Mouse (Mus musculus) ES-Bruce4 (cell line): ENCODE data around the gene Dync1h1. TPM values are rescaled to one million over a fixed set of nuclear protein-coding genes. Genes with fewer than 3 reads are reported as not detected.

Experiments
- H3K27ac ChIP-seq: 2 replicates; pipeline ENCODE4 v1.5.1; 2012; ENCODE audit warnings: low read length, inconsistent platforms; ENCODE audit not compliant: insufficient read depth
- H3K27me3 ChIP-seq: 2 replicates; pipeline ENCODE4 v1.6.1; 2012; ENCODE audit warnings: mild to moderate bottlenecking, low read length, inconsistent platforms; ENCODE audit not compliant: control insufficient read depth, poor library complexity, insufficient read depth, severe bottlenecking
- H3K36me3 ChIP-seq: 2 replicates; pipeline ENCODE4 v1.6.1; 2012; ENCODE audit warnings: inconsistent platforms, mild to moderate bottlenecking, low read length, moderate library complexity; ENCODE audit not compliant: control insufficient read depth, poor library complexity, insufficient read depth, severe bottlenecking
- H3K4me1 ChIP-seq: one replicate; pipeline ENCODE4 v1.8.1; 2011; ENCODE audit warnings: low read length; ENCODE audit not compliant: control insufficient read depth, insufficient read depth
- H3K4me3 ChIP-seq: 2 replicates; pipeline ENCODE4 v1.5.1; 2011; ENCODE audit warnings: low read depth, mild to moderate bottlenecking, low read length
- H3K9ac ChIP-seq: 2 replicates; pipeline ENCODE4 v1.6.1; 2012; ENCODE audit warnings: low read depth, mild to moderate bottlenecking, inconsistent platforms; ENCODE audit not compliant: poor library complexity, severe bottlenecking
- H3K9me3 ChIP-seq: replicated peaks from 2 replicates; pipeline ENCODE4 v1.6.1; 2012; ENCODE audit warnings: mild to moderate bottlenecking, low read length, inconsistent platforms; ENCODE audit not compliant: control insufficient read depth, poor library complexity, insufficient read depth, severe bottlenecking
- CTCF ChIP-seq: IDR thresholded peaks from one replicate; pipeline ENCODE4 v1.8.1; 2011; ENCODE audit warnings: low read depth, low read length
- EP300 ChIP-seq: IDR thresholded peaks from 2 replicates; pipeline ENCODE4 v1.6.1; 2011; ENCODE audit warnings: low read depth, low read length; ENCODE audit not compliant: insufficient read depth
- POLR2A ChIP-seq: IDR thresholded peaks from one replicate; pipeline ENCODE4 v1.8.1; 2011; ENCODE audit warnings: low read length; ENCODE audit not compliant: insufficient read depth
- polyA plus RNA-seq: library from polyadenylated mRNA; stranded (reverse); fragments of >200 nt; gene quantifications from 2 replicates; pipeline ENCODE4 v1.2.4, GENCODE M21; 2011; ENCODE audit warnings: low read depth; ENCODE audit not compliant: missing spikeins, insufficient read depth, insufficient read length

Gene Dync1h1
- polyA plus RNA-seq, 1 experiment: 145 TPM

- H3K4me3 ChIP-seq: no peak overlapping the region
- no peaks in the 10 kb centered on the region for H3K4me1 ChIP-seq
- no peak overlapping the region for H3K9ac ChIP-seq
- H3K9me3 ChIP-seq: no peaks in the 10 kb centered on the region
- H3K36me3 ChIP-seq: no peaks in the 10 kb centered on the region
- TF ChIP-seq POLR2A (no peak), EP300 (no peak), CTCF (peak; percentile 81)
- H3K27ac ChIP-seq: no peak overlapping the region
- H3K27me3 ChIP-seq: no peaks in the 10 kb centered on the region
Observed at GRCm38 (mm10) chr12:110598527-110598926, 2.7 kb upstream of the Dync1h1 start.

- no peaks in the 10 kb centered on the region for H3K9me3 ChIP-seq
- TF ChIP-seq POLR2A: no peak
- no peak for TF ChIP-seq CTCF
- TF ChIP-seq EP300: no peak
- no peak overlapping the region for H3K27ac ChIP-seq
- no peak overlapping the region for H3K4me3 ChIP-seq
- no peaks in the 10 kb centered on the region for H3K4me1 ChIP-seq
- H3K36me3 ChIP-seq: no peaks in the 10 kb centered on the region
- no peaks in the 10 kb centered on the region for H3K27me3 ChIP-seq
- H3K9ac ChIP-seq: no peak overlapping the region
Observed at GRCm38 (mm10) chr12:110599791-110600190, 1.5 kb upstream of the Dync1h1 start.

DNA sequence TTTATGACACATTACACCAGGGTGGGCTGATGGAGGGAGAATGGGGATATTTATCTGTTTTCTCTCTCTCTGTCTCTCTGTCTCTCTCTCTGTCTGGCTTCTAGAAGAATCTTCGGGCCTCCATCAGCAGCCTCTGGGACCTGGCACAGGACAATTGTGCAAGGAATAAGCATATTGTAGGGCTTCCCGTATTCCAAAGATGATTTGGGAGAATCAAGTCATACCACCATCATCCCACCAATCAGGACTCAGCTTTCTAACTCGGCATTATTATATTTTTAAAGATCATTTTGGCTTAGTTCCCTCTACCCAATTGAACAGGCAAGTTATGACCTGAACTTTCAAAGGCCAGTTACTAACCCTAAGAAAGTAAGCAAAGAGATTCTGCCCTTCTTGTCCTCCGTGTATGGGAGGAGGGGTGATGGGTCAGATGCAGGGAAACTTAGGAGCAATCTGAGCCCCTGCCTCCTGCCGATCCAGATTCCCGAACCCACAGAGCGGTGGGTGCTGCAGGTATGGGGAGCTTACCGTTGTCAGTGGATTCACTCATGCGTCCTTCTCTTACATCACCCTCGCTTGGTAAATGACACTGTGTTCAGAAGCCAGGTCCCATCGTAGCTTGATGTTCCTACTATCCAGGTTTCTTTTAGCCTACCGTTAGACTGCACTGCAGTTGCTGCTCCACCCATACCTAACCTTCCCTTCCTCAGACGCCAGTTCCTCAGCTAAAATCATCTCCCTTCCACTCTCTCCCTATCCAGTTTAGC, 844 bp upstream of the Dync1h1 start:
- Histone ChIP-seq H3K27me3 (no peaks in the 10 kb centered on the region), H3K9ac (no peak overlapping the region), H3K4me1 (no peaks in the 10 kb centered on the region), H3K9me3 (no peaks in the 10 kb centered on the region), H3K36me3 (no peaks in the 10 kb centered on the region), H3K4me3 (no peak overlapping the region; the same call in 1 of the 2 replicates), H3K27ac (no peak overlapping the region)
- TF ChIP-seq POLR2A (no peak), CTCF (no peak)

DNA sequence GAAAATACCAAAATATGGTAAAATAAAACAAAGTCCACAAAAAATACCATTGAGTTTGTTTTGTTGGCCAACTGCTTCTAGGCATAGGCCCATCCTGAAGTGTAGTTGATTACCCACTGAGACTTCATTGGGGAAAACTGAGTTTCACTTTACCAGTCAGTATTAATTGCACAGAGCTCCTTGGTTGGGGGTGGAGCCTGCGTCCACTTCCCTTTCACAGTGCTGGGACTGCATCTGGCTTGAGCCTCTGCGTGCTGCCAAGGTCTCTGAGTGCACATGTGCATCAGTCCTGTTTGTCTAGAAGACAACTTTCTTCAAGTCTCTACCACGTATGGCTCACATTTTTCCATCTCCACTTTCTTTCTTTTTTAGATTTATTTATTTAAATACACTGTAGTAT, 4.9 kb downstream of the Dync1h1 start:
- no peak for TF ChIP-seq EP300
- no peak for TF ChIP-seq POLR2A
- TF ChIP-seq CTCF: no peak
- Histone ChIP-seq H3K4me3 (no peak overlapping the region), H3K27ac (no peak overlapping the region), H3K4me1 (no peaks in the 10 kb centered on the region), H3K36me3 (no peaks in the 10 kb centered on the region), H3K9ac (no peak overlapping the region), H3K27me3 (no peaks in the 10 kb centered on the region), H3K9me3 (no peaks in the 10 kb centered on the region)

- TF ChIP-seq EP300 (no peak), CTCF (no peak), POLR2A (no peak)
- Histone ChIP-seq H3K4me1 (no peaks in the 10 kb centered on the region), H3K27ac (no peak overlapping the region), H3K36me3 (no peaks in the 10 kb centered on the region), H3K27me3 (no peaks in the 10 kb centered on the region), H3K9ac (no peak overlapping the region), H3K4me3 (no peak overlapping the region), H3K9me3 (no peaks in the 10 kb centered on the region)
Observed at GRCm38 (mm10) chr12:110606676-110607075, 5.4 kb downstream of the Dync1h1 start.

DNA sequence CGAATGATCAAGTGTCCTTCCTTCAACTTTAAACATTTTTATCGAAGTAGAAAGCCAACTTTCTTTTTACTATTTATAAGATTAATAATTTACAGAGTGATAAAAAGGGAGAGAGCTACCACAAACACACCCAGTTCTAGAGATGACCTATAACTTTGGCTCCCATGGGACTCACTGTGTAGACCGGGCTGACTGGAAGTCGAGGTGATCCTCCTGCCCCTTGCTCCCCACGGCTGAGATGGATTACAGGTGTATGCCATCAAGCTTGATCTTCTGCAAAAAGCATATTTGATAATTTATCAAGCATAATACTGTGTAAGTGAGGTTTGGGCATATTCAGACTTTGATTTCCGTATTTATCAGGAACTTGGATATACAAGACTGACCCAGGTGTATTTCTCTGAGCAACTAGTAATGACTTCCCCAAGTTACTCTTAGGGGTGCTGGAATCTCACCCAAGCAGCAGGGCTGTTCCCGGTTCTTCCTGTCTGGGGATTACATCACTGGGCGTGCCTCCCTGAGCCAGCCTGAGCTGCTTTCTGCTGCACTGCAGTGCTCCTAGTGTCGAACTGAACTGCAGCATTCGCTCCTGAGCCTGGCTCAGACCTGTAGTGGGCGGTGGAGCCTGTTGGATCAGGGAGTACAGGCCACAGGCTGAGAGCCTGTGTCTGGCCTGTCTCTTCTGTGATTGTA, 7.4 kb downstream of the Dync1h1 start:
- no peaks in the 10 kb centered on the region for H3K27me3 ChIP-seq
- TF ChIP-seq CTCF: peak; percentile 40
- TF ChIP-seq EP300: peak; percentile 81; the same call in 1 of the 2 replicates
- no peak for TF ChIP-seq POLR2A
- H3K4me1 ChIP-seq: no peaks in the 10 kb centered on the region
- H3K27ac ChIP-seq: peak overlapping the region; percentile 52
- H3K9ac ChIP-seq: 0 out of 2 replicates have a peak overlapping the region, but pooled peaks have one; percentile 27
- peaks cover 13% of the 10 kb centered on the region for H3K36me3 ChIP-seq
- H3K9me3 ChIP-seq: no peaks in the 10 kb centered on the region
- peak overlapping the region; percentile 28; the same call in 1 of the 2 replicates for H3K4me3 ChIP-seq
